Mouse (Mus musculus) thymus, adult 2 months (tissue): ENCODE data around the gene Prpf6. TPM values are rescaled to one million over a fixed set of nuclear protein-coding genes. Genes with fewer than 3 reads are reported as not detected.

Experiments used
- DNase-seq: peaks from one replicate; pipeline ENCODE4 v3.0.0; 2021
- H3K27ac ChIP-seq: fragments of 200-500 bp; 2 replicates; pipeline ENCODE4 v1.5.1; 2012; ENCODE audit warnings: low read length, control low read depth; ENCODE audit not compliant: control insufficient read depth, insufficient read depth
- H3K27me3 ChIP-seq: fragments of 200-500 bp; 2 replicates; pipeline ENCODE4 v1.6.1; 2012; ENCODE audit warnings: mild to moderate bottlenecking, low read length, moderate library complexity, mixed read lengths; ENCODE audit not compliant: control insufficient read depth, insufficient read depth
- H3K36me3 ChIP-seq: fragments of 200-500 bp; 2 replicates; pipeline ENCODE4 v1.6.1; 2012; ENCODE audit warnings: mild to moderate bottlenecking, low read length, moderate library complexity; ENCODE audit not compliant: control insufficient read depth, insufficient read depth
- H3K4me1 ChIP-seq: fragments of 200-500 bp; replicated peaks from 2 replicates; pipeline ENCODE4 v1.6.1; 2012; ENCODE audit warnings: low read length; ENCODE audit not compliant: control insufficient read depth, insufficient read depth
- H3K4me3 ChIP-seq: fragments of 200-500 bp; 2 replicates; pipeline ENCODE4 v1.5.1; 2012; ENCODE audit warnings: mild to moderate bottlenecking, low read length, control low read depth, moderate library complexity; ENCODE audit not compliant: control insufficient read depth, insufficient read depth
- CTCF ChIP-seq: fragments of 200-500 bp; IDR thresholded peaks from 2 replicates; pipeline ENCODE4 v1.5.1; 2012; ENCODE audit warnings: mild to moderate bottlenecking, control low read depth, low read length, moderate library complexity, borderline replicate concordance; ENCODE audit not compliant: control insufficient read depth, poor library complexity, insufficient read depth; ENCODE audit errors: extremely low read depth
- POLR2A ChIP-seq: fragments of 200-500 bp; IDR thresholded peaks from 2 replicates; pipeline ENCODE4 v1.6.1; 2012; ENCODE audit warnings: mild to moderate bottlenecking, low read length, control low read depth, moderate library complexity; ENCODE audit not compliant: control insufficient read depth, poor library complexity, insufficient read depth; ENCODE audit errors: extremely low read depth
- WGBS: fragments of 180-500 bp; shearing (Covaris S2); methylation state at CpG from one replicate; pipeline ENCODE4 v1.1.7; 2018; 5-methylcytosine and 5-hydroxymethylcytosine counted together
- polyA plus RNA-seq: library from polyadenylated mRNA; depleted of rRNA; stranded (reverse); fragments of >200 nt; gene quantifications from 2 replicates; pipeline ENCODE4 v1.2.3, GENCODE M21; 2012

Prpf6 gene
- polyA plus RNA-seq, 1 experiment = 22.2 TPM

DNA sequence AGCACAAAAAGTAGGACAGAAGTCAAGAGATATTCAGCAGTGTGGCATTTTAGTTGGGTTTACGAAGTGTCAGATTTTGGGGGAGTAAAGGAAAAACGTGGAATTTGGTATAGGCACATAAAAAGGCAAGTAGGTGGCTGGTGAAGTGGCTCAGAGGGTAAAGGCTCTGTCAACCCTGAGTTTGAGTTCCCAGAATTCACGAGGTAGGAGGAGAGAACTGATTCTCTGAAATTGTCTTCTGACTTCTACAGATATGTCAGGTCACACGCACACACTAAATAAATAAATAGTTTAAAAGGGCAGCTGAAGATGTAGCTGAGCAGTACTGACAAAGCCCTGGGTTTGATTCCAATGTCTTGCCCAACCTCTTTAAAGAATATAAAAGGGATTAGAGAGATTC lies 10.7 kb downstream of the Prpf6 start:
- no peaks in the 10 kb centered on the region for H3K27me3 ChIP-seq
- TF ChIP-seq POLR2A (no peak), CTCF (no peak)
- H3K4me3 ChIP-seq = no peak overlapping the region
- no peak for DNase-seq
- 86% methylated on average over 4 of the region's 4 CpGs for WGBS
- peaks cover 12% of the 10 kb centered on the region for H3K4me1 ChIP-seq
- H3K36me3 ChIP-seq = no peaks in the 10 kb centered on the region
- no peak overlapping the region for H3K27ac ChIP-seq

DNA sequence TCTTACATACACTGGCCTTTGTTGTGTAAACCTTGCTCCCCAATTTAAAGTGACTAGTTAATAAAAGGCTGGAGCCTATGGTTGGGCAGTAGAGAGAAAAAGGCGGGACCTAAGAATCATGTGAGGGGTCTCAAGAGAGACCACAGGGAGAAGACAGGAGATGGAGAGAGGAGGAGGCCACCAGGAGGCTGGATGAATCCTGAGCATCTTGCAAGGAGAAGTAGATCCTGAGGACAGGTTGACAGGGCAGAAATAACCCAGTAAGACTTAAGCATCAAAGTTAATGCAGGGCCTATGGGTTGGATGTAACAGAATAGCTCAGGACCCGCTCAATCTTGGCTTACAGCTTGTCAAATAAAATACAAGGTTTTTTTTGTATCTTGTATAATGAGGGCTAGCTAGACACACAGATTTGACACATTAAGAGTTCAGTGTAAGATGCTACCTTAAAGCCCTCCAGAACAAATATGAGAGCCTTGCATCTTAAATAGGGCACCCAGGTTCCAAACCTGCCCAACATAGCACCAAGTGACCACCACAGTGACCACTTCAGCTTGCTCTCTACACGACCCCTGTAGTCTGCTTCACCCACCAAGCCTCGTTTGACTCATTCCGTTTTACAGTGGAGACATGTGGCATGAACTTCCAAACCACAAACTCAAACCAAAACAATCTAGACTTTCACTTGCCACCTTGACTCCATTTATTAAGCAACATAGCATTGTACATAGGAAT lies 27.3 kb downstream of the Prpf6 start:
- DNase-seq = no peak
- no peak overlapping the region for H3K4me3 ChIP-seq
- no peak overlapping the region for H3K27ac ChIP-seq
- TF ChIP-seq POLR2A = no peak
- TF ChIP-seq CTCF = no peak
- H3K27me3 ChIP-seq = no peaks in the 10 kb centered on the region
- H3K4me1 ChIP-seq = no peaks in the 10 kb centered on the region
- H3K36me3 ChIP-seq = peaks cover 40% of the 10 kb centered on the region
- WGBS = 87% methylated on average over 5 of the region's 5 CpGs

DNA sequence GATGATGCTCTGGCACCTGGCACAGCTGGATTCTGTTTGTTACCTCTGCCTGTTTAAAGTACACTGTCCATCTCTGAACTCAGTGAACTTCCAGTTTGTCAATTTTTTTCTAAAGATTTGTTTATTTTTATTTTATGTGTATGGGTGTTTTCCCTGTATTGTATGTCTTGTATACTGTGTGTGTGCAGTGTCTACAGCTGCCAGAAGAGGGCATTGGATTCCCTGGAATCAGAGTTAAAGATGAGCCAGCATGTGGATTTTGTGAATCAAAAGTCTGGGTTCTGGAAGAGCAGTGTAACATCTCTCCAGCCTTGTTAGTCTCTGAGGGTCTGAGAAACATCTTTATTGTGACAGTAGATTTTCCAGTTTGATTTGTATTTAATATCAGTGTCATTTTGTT lies 31.7 kb downstream of the Prpf6 start:
- no peak for TF ChIP-seq CTCF
- no peak for TF ChIP-seq POLR2A
- Histone ChIP-seq H3K4me1 (no peaks in the 10 kb centered on the region), H3K27ac (no peak overlapping the region), H3K27me3 (no peaks in the 10 kb centered on the region), H3K4me3 (no peak overlapping the region), H3K36me3 (peaks cover 34% of the 10 kb centered on the region)
- DNase-seq = peak; percentile 17

DNA sequence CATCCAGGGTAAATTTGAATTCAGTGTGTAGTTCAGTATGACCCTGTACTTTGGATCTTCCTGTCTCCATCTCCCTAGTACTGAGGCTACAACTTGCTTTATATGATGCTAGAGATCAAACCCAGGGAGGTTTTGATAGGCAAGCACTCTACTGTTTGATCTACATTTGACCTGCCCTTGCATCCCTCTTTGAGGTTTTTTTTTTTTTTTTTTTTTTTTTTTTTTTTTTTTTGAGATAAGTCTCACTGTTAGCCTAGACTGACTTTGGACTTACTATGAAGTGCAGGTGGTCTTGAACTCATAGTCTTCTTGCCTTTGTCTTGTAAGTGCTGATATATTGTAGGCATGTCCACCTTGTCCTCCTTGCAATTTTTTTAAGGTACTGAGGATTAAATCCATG lies 36.8 kb downstream of the Prpf6 start:
- TF ChIP-seq POLR2A = no peak
- TF ChIP-seq CTCF = no peak
- Histone ChIP-seq H3K27ac (no peak overlapping the region), H3K27me3 (no peaks in the 10 kb centered on the region), H3K4me1 (peaks cover 2% of the 10 kb centered on the region; the same call in 1 of the 2 replicates), H3K4me3 (no peak overlapping the region), H3K36me3 (peaks cover 30% of the 10 kb centered on the region)
- DNase-seq = no peak

DNA sequence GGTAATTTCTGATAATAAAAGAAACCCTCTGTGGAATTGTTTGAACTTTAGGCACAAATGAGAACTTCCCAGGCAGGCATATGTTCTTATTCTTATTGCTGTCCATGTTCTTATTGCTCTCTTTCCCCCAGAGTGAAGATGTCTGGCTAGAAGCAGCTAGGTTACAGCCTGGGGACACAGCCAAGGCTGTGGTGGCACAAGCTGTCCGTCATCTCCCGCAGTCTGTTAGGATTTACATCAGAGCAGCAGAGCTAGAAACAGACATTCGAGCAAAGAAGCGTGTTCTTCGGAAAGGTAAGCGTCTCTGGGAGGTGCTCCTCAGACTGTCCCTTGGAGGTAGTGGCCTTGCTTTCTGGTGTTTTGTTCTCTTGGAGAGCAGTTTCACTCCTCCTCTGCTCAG lies 41.0 kb downstream of the Prpf6 start:
- Histone ChIP-seq H3K4me3 (no peak overlapping the region), H3K27me3 (no peaks in the 10 kb centered on the region), H3K36me3 (peaks cover 60% of the 10 kb centered on the region), H3K27ac (no peak overlapping the region), H3K4me1 (peaks cover 2% of the 10 kb centered on the region; the same call in 1 of the 2 replicates)
- no peak for DNase-seq
- 98% methylated on average over 6 of the region's 6 CpGs for WGBS
- no peak for TF ChIP-seq CTCF
- TF ChIP-seq POLR2A = no peak

DNA sequence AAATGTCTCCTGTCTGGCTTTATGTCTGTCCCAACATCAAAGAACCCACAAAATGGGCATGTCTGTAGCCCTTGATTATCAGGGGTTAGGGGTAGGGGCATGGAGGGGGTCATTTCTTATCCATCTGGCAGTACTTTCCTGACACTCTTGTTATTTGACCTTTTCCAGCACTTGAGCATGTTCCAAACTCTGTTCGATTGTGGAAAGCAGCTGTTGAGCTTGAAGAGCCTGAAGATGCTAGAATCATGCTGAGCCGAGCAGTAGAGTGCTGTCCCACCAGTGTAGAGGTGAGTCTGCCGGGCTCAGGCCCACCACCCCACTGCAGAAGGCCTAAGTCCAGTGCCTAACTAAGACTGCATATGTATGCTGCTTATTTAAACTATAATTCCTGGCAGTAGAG lies 44.2 kb downstream of the Prpf6 start:
- no peak for TF ChIP-seq POLR2A
- no peak for TF ChIP-seq CTCF
- 95% methylated on average over 3 of the region's 3 CpGs for WGBS
- no peak for DNase-seq
- no peak overlapping the region for H3K4me3 ChIP-seq
- peaks cover 76% of the 10 kb centered on the region for H3K36me3 ChIP-seq
- no peaks in the 10 kb centered on the region for H3K27me3 ChIP-seq
- H3K4me1 ChIP-seq = no peaks in the 10 kb centered on the region
- no peak overlapping the region for H3K27ac ChIP-seq

DNA sequence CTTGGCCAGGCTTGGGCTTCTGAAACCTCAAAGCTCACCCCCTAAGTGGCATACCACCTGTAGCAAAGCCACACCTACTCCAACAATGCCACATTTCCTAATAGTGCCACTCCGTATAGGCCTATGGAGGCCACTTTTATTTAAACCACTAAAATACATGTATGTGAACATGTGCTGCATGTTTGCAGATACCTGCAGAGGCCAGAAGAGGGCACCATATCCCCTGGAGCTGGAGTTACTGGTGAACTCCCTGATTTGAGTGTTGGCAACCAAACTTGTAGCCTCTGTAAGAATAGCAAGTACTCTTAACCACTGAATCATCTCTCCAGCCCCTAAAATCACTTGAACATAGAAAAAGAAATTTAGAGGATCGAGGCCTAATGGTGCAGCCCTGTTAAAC lies 52.7 kb downstream of the Prpf6 start:
- H3K36me3 ChIP-seq = peaks cover 69% of the 10 kb centered on the region
- no peak for TF ChIP-seq POLR2A
- no peak for TF ChIP-seq CTCF
- no peak overlapping the region for H3K27ac ChIP-seq
- peak; percentile 45 for DNase-seq
- no peaks in the 10 kb centered on the region for H3K4me1 ChIP-seq
- H3K27me3 ChIP-seq = no peaks in the 10 kb centered on the region
- WGBS = 92% methylated on average over 2 of the region's 2 CpGs
- H3K4me3 ChIP-seq = no peak overlapping the region
